Mouse (Mus musculus): Measurements from ENCODE around the gene Tprn. TPM values are rescaled to one million over a fixed set of nuclear protein-coding genes. Genes with fewer than 3 reads are reported as not detected.

Tprn gene
- polyA plus RNA-seq, 1 experiment, result 85.4 TPM

DNA sequence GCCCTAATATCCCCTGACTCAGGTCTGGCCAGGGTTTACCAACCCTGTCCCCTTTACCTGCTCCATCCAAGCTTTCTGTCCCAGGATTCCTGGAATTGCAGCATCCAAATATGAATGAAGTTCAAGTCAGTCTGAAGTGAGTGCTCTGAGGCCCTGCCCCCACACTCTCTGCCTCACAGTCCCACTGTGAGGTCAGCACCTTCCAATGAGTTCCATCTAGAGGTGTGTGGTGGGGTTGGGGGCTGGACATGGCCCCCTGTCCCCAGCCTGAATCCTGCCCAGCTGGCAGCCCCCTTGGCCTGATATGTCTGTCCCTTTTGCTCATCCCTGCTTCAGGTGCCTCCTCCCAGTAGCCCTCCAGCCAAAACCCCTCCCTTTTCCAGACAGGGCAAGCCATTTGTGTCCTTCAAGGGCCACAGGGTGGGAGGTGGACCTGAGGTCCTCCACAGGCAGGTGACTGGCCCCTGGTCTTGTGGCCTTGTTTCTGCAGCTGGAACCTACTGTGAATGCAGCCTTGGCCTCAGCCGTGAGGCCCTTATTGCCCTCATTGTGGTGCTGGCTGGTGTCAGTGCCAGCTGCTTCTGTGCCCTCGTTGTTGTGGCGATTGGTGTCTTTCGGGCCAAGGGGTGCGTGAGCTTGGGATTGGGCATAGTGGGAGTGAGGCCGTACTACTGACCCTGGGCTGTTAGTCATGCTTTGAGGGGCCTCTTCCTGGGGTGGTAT, 25.7 kb downstream of the Tprn start, which contains the start of gene Tmem210:
TSS of gene Tmem210 (plus strand) at position 219 of the 723 bp plus-strand sequence.
- WGBS, result 88% methylated on average over 6 of the region's 6 CpGs
- DNase-seq, result no peak
- peaks cover 8% of the 10 kb centered on the region for H3K4me1 ChIP-seq (ENCODE audit: control insufficient read depth, insufficient read depth, low read length)
- no peak within 1 kb of the TSS for H3K4me3 ChIP-seq (ENCODE audit: insufficient read depth, low read depth, low read length)
- H3K27ac ChIP-seq (ENCODE audit: insufficient read depth, low read depth, low read length), result peak within 1 kb of the TSS; percentile 63
- no peaks in the 10 kb centered on the region; the same call in 1 of the 2 replicates for H3K36me3 ChIP-seq (ENCODE audit: control insufficient read depth, insufficient read depth, low read length)
- H3K27me3 ChIP-seq (replicated peaks; ENCODE audit: control insufficient read depth, insufficient read depth, low read length), result no peaks in the 10 kb centered on the region; the same call in 1 of the 2 replicates
- TF ChIP-seq CTCF (conservative IDR thresholded peaks at IDR 0.05; ENCODE audit: insufficient read depth, insufficient read length, low read depth, low read length), result no peak
- TF ChIP-seq POLR2A (IDR thresholded peaks at IDR 0.05; ENCODE audit: low read depth, low read length), result no peak

- WGBS, result 91% methylated on average over 7 of the region's 7 CpGs
- no peak overlapping the region for H3K27ac ChIP-seq (ENCODE audit: insufficient read depth, low read depth, low read length)
- H3K36me3 ChIP-seq (ENCODE audit: control insufficient read depth, insufficient read depth, low read length), result no peaks in the 10 kb centered on the region
- no peaks in the 10 kb centered on the region; the same call in 1 of the 2 replicates for H3K27me3 ChIP-seq (replicated peaks; ENCODE audit: control insufficient read depth, insufficient read depth, low read length)
- TF ChIP-seq CTCF (conservative IDR thresholded peaks at IDR 0.05; ENCODE audit: insufficient read depth, insufficient read length, low read depth, low read length) (no peak), POLR2A (IDR thresholded peaks at IDR 0.05; ENCODE audit: low read depth, low read length) (no peak)
- H3K4me3 ChIP-seq (ENCODE audit: insufficient read depth, low read depth, low read length), result no peak overlapping the region
- peaks cover 8% of the 10 kb centered on the region for H3K4me1 ChIP-seq (ENCODE audit: control insufficient read depth, insufficient read depth, low read length)
- no peak for DNase-seq
These were observed 26.4 kb downstream of the Tprn start for GRCm38 (mm10) chr2:25288734-25289345.

- DNase-seq, result peak; percentile 91
- TF ChIP-seq POLR2A (IDR thresholded peaks at IDR 0.05; ENCODE audit: low read depth, low read length) (no peak), CTCF (conservative IDR thresholded peaks at IDR 0.05; ENCODE audit: insufficient read depth, insufficient read length, low read depth, low read length) (no peak)
- 5% methylated on average over 11 of the region's 11 CpGs for WGBS
- Histone ChIP-seq H3K27me3 (replicated peaks; ENCODE audit: control insufficient read depth, insufficient read depth, low read length) (no peaks in the 10 kb centered on the region; the same call in 1 of the 2 replicates), H3K36me3 (ENCODE audit: control insufficient read depth, insufficient read depth, low read length) (no peaks in the 10 kb centered on the region), H3K4me3 (ENCODE audit: insufficient read depth, low read depth, low read length) (peak within 1 kb of the TSS; percentile 5; the same call in 1 of the 2 replicates), H3K27ac (ENCODE audit: insufficient read depth, low read depth, low read length) (no peak within 1 kb of the TSS), H3K4me1 (ENCODE audit: control insufficient read depth, insufficient read depth, low read length) (peaks cover 8% of the 10 kb centered on the region)
These were observed 27.2 kb downstream of the Tprn start, which contains the start of gene Lrrc26 for GRCm38 (mm10) chr2:25289651-25290050. TSS of gene Lrrc26 (plus strand) at chr2:25289915.

GRCm38 (mm10) chr2:25290101-25290815, 27.8 kb downstream of the Tprn start:
- no peaks in the 10 kb centered on the region; the same call in 1 of the 2 replicates for H3K27me3 ChIP-seq (replicated peaks; ENCODE audit: control insufficient read depth, insufficient read depth, low read length)
- H3K4me1 ChIP-seq (ENCODE audit: control insufficient read depth, insufficient read depth, low read length), result peaks cover 8% of the 10 kb centered on the region
- DNase-seq, result peak; percentile 52
- no peaks in the 10 kb centered on the region for H3K36me3 ChIP-seq (ENCODE audit: control insufficient read depth, insufficient read depth, low read length)
- H3K27ac ChIP-seq (ENCODE audit: insufficient read depth, low read depth, low read length), result no peak overlapping the region
- 1% methylated on average over 54 of the region's 54 CpGs for whole genome bisulfite sequencing
- no peak for TF ChIP-seq POLR2A (IDR thresholded peaks at IDR 0.05; ENCODE audit: low read depth, low read length)
- TF ChIP-seq CTCF (conservative IDR thresholded peaks at IDR 0.05; ENCODE audit: insufficient read depth, insufficient read length, low read depth, low read length), result no peak
- H3K4me3 ChIP-seq (ENCODE audit: insufficient read depth, low read depth, low read length), result peak overlapping the region; percentile 5; the same call in 1 of the 2 replicates

GRCm38 (mm10) chr2:25290816-25291130, 28.4 kb downstream of the Tprn start:
- Histone ChIP-seq H3K27ac (ENCODE audit: insufficient read depth, low read depth, low read length) (no peak overlapping the region), H3K4me3 (ENCODE audit: insufficient read depth, low read depth, low read length) (peak overlapping the region; percentile 5; the same call in 1 of the 2 replicates), H3K36me3 (ENCODE audit: control insufficient read depth, insufficient read depth, low read length) (no peaks in the 10 kb centered on the region), H3K4me1 (ENCODE audit: control insufficient read depth, insufficient read depth, low read length) (peaks cover 8% of the 10 kb centered on the region), H3K27me3 (replicated peaks; ENCODE audit: control insufficient read depth, insufficient read depth, low read length) (no peaks in the 10 kb centered on the region; the same call in 1 of the 2 replicates)
- DNase-seq, result peak; percentile 31
- WGBS, result 2% methylated on average over 18 of the region's 18 CpGs
- TF ChIP-seq CTCF (conservative IDR thresholded peaks at IDR 0.05; ENCODE audit: insufficient read depth, insufficient read length, low read depth, low read length), result no peak
- no peak for TF ChIP-seq POLR2A (IDR thresholded peaks at IDR 0.05; ENCODE audit: low read depth, low read length)

DNA sequence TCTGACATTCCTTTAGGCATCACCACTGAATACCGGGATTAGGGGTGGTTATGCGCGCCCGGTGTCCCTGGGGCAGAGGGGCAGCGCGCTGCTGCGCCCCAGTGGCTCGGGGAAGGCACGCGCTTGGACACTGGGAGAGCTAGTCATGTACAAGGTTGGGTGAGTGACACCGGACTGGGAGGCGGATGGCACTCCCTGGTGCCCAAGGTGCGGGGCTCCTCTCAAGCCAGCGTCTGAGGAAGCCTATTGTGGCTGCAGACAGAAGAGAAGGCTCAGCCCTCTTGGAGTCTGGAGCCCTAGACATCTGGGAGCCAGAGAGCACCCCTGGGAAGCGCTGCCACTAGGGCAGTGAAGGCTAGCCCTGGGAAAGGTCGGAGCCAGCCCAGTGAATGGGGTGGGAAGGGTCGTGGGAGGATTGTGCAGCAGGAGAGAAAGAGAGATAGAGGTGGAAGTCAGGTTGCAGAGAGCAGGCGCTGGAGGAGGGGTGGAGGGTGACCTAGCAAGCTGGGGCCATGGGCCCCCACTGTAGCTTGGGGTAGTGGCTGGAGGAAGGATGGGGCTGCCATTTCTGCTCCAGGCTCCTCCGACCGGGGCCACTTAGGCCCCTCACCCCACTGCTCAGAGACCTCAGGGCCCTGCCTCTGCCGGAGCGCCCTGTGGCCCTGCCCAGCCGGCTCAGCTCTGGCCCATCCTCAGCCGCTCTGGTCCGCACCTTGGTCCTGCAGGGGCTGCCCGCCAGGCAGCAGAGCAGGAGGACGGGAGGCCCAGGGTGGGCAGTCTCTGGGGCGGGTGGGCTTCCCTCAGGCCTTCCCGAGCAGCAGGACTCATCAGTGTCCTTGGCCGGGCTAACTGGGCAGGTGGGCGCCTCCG, 29.0 kb downstream of the Tprn start:
- Histone ChIP-seq H3K4me1 (ENCODE audit: control insufficient read depth, insufficient read depth, low read length) (peaks cover 6% of the 10 kb centered on the region), H3K4me3 (ENCODE audit: insufficient read depth, low read depth, low read length) (peak overlapping the region; percentile 29; the same call in 1 of the 2 replicates), H3K36me3 (ENCODE audit: control insufficient read depth, insufficient read depth, low read length) (no peaks in the 10 kb centered on the region), H3K27ac (ENCODE audit: insufficient read depth, low read depth, low read length) (no peak overlapping the region), H3K27me3 (replicated peaks; ENCODE audit: control insufficient read depth, insufficient read depth, low read length) (no peaks in the 10 kb centered on the region; the same call in 1 of the 2 replicates)
- 7% methylated on average over 32 of the region's 32 CpGs for WGBS
- TF ChIP-seq CTCF (conservative IDR thresholded peaks at IDR 0.05; ENCODE audit: insufficient read depth, insufficient read length, low read depth, low read length) (no peak), POLR2A (IDR thresholded peaks at IDR 0.05; ENCODE audit: low read depth, low read length) (no peak)
- DNase-seq, result peak; percentile 25
